Mouse (Mus musculus) heart, embryonic 15.5 days (tissue): Measurements from ENCODE around the gene Rbms3. TPM values are rescaled to one million over a fixed set of nuclear protein-coding genes. Genes with fewer than 3 reads are reported as not detected.

ENCODE experiments used
- ATAC-seq: fragments of 200-750 bp; cut with Nextera tagmentation; replicated peaks from 2 replicates; pipeline ENCODE4 v1.8.0; 2017; ENCODE audit warnings: low read depth, moderate TSS enrichment; ENCODE audit not compliant: insufficient number of reproducible peaks, insufficient read depth, low FRiP score
- H3K27ac ChIP-seq: fragments of 300-500 bp; sonication (generic); 2 replicates; pipeline ENCODE4 v1.5.1; 2015; ENCODE audit warnings: mild to moderate bottlenecking, inconsistent platforms
- H3K27me3 ChIP-seq: fragments of 300-500 bp; sonication (generic); 2 replicates; pipeline ENCODE4 v1.6.1; 2015; ENCODE audit warnings: inconsistent platforms
- H3K36me3 ChIP-seq: fragments of 300-500 bp; sonication (generic); 2 replicates; pipeline ENCODE4 v1.6.1; 2015; ENCODE audit warnings: mild to moderate bottlenecking, inconsistent platforms
- H3K4me1 ChIP-seq: fragments of 300-500 bp; sonication (generic); replicated peaks from 2 replicates; pipeline ENCODE4 v1.6.1; 2015; ENCODE audit warnings: inconsistent platforms
- H3K4me2 ChIP-seq: fragments of 300-500 bp; sonication (generic); 2 replicates; pipeline ENCODE4 v1.6.1; 2015; ENCODE audit warnings: inconsistent platforms, mild to moderate bottlenecking, moderate library complexity
- H3K4me3 ChIP-seq: fragments of 300-500 bp; sonication (generic); 2 replicates; pipeline ENCODE4 v1.5.1; 2015; ENCODE audit warnings: mild to moderate bottlenecking, inconsistent platforms
- H3K9ac ChIP-seq: fragments of 300-500 bp; sonication (generic); 2 replicates; pipeline ENCODE4 v1.6.1; 2015; ENCODE audit warnings: mild to moderate bottlenecking, inconsistent platforms
- H3K9me3 ChIP-seq: fragments of 300-500 bp; sonication (generic); replicated peaks from 2 replicates; pipeline ENCODE4 v1.6.1; 2016; ENCODE audit warnings: inconsistent platforms
- WGBS: fragments of 180-500 bp; shearing (Covaris S2); methylation state at CpG from one replicate; pipeline ENCODE4 v1.1.7; 2015; ENCODE audit warnings: mixed read lengths; 5-methylcytosine and 5-hydroxymethylcytosine counted together
- polyA plus RNA-seq: library from polyadenylated mRNA; unstranded; fragments of >200 nt; fragmentation: Nextera tagmentation; extraction: Ambion mirVana; gene quantifications from 2 replicates; pipeline ENCODE4 v1.2.1, GENCODE M21; 2015

The Rbms3 gene
- polyA plus RNA-seq, 1 experiment from 2014 or later = 36.5 TPM

DNA sequence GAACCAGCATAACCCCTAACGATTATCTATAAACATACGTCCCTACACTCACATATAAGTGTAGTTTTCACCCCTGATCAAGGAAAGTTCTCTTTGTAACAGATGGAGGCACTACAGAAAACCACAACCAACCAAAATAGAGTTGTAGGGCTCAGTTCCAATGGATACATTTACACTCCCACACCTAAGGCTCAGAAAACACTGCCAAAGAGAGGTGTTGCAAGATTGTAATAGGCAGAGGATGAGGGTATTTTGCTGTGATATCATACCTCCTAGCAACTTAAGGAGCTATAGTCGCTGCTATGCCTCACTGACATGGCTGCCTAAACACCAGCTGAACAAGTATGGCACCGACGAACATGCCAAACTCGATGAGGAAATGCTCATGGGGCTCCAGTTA is 44.4 kb downstream of the Rbms3 start:
- Histone ChIP-seq H3K9ac (no peak overlapping the region), H3K4me1 (no peaks in the 10 kb centered on the region), H3K27ac (no peak overlapping the region), H3K27me3 (no peaks in the 10 kb centered on the region), H3K4me3 (no peak overlapping the region), H3K4me2 (no peak overlapping the region), H3K36me3 (no peaks in the 10 kb centered on the region), H3K9me3 (no peaks in the 10 kb centered on the region)
- ATAC-seq = no peak
- WGBS = 85% methylated on average over 6 of the region's 6 CpGs

DNA sequence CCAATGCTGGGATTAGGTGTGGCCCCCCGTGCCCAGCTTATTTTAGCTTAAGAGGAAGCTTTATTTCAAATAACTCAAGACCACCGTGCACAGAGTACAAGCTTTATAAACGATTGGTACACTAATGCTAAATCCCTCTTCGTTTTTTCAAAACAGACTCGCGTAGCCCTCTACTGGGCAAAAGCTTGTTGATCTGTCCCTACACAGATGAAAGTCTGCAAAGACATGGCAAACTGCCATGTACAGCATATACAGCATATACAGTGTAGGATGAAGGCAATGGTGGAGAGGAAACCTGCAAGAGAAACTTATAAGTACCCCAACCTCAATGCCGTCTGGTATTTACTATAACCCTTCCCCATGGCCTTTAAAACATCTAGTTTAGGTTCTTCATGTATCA is 46.1 kb downstream of the Rbms3 start:
- Histone ChIP-seq H3K4me1 (no peaks in the 10 kb centered on the region), H3K27me3 (no peaks in the 10 kb centered on the region), H3K4me2 (no peak overlapping the region), H3K9me3 (no peaks in the 10 kb centered on the region), H3K36me3 (no peaks in the 10 kb centered on the region), H3K9ac (no peak overlapping the region), H3K4me3 (no peak overlapping the region), H3K27ac (no peak overlapping the region)
- 53% methylated on average over 7 of the region's 7 CpGs for WGBS
- ATAC-seq = no peak

DNA sequence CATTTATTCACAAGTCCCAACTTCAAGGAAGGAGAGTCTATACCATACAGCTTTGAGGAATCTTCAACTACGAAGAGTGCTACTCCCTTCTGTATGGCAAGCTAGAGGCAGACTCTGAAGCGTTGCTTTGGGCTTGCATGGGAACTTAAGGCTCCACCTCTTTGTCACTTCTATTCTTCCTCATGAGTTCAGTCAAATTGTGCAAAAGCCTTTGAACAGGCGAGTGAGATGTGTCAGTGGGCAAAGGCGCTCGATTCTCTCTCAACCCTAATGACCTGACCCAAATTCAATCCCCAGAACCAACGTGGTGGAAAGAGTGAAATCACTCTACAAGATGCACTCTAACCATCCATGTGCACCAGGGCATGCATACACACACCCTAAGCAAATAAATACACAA is 47.1 kb downstream of the Rbms3 start:
- Histone ChIP-seq H3K9me3 (no peaks in the 10 kb centered on the region), H3K4me3 (no peak overlapping the region), H3K36me3 (no peaks in the 10 kb centered on the region), H3K27me3 (no peaks in the 10 kb centered on the region), H3K9ac (no peak overlapping the region), H3K4me1 (no peaks in the 10 kb centered on the region), H3K27ac (no peak overlapping the region), H3K4me2 (no peak overlapping the region)
- ATAC-seq = no peak
- 78% methylated on average over 6 of the region's 6 CpGs for WGBS

DNA sequence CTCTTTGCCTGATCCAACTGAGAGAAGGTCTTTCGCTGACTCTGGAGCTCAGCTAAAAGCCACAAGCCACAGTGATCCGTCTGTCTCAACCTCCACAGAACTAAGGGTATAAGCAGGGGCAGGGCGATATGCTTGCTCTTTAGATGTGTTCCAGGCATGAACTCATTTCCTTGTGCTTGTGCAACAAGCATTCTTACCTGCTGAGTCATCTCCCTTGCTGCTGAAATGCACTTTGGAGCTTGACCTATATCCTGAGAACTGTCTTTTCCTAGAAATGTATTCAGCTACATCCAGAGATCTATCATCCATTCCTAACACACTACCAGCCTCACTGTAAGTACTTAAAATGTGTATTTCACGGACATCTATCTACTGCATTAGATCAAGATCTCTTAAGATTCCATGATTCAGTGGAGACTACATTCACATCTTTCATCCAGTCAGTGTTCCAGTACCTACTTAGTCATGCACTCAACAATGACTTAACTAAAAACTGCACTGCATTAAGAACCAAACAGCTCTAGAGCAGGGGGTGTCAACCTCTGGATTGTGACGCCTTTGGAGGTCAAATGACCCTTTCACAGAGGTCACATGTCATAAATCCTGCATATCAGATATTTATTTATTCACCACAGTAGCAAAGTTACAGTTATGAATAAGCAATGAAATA is 58.4 kb downstream of the Rbms3 start:
- Histone ChIP-seq H3K4me1 (0 out of 2 replicates have a peak, but pooled peaks cover 3% of the 10 kb centered on the region), H3K4me3 (no peak overlapping the region), H3K9ac (no peak overlapping the region), H3K27ac (0 out of 2 replicates have a peak overlapping the region, but pooled peaks have one; percentile 0), H3K9me3 (no peaks in the 10 kb centered on the region), H3K36me3 (no peaks in the 10 kb centered on the region), H3K27me3 (no peaks in the 10 kb centered on the region), H3K4me2 (no peak overlapping the region)
- WGBS = 49% methylated on average over 5 of the region's 5 CpGs
- no peak for ATAC-seq

DNA sequence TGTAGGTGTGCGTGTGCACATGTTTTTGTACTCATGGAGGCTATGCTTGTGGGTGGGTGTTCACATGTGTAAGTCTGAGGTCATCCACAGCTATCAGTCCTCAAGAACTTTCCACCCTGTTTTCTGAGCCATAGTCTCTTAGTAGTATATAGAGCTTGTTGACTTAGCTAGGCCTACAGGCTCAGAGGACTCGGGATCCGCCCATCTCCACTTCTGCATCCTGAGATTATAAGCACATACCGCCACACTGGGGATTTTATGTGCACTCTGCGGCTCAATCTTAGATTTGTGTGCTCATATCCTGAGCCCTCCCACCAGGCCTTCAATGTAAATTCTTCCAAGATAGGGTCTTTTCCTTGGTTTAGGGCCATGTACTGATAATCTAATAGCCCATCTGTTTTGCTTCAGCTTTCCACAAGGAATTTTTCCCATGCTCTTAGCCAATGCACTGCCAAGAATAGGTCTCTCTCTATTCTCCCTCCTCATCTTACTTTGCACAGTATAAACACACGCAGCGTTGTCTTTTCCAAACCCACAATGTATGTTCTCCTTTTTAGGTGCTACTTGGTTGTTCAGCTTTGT is 59.4 kb downstream of the Rbms3 start:
- no peak overlapping the region for H3K4me3 ChIP-seq
- 0 out of 2 replicates have a peak, but pooled peaks cover 3% of the 10 kb centered on the region for H3K4me1 ChIP-seq
- ATAC-seq = 0 out of 2 replicates have a peak, but pooled peaks have one; percentile 14
- H3K27ac ChIP-seq = 0 out of 2 replicates have a peak overlapping the region, but pooled peaks have one; percentile 0
- no peak overlapping the region for H3K4me2 ChIP-seq
- H3K27me3 ChIP-seq = no peaks in the 10 kb centered on the region
- WGBS = 67% methylated on average over 7 of the region's 7 CpGs
- no peaks in the 10 kb centered on the region for H3K9me3 ChIP-seq
- H3K9ac ChIP-seq = no peak overlapping the region
- H3K36me3 ChIP-seq = no peaks in the 10 kb centered on the region

DNA sequence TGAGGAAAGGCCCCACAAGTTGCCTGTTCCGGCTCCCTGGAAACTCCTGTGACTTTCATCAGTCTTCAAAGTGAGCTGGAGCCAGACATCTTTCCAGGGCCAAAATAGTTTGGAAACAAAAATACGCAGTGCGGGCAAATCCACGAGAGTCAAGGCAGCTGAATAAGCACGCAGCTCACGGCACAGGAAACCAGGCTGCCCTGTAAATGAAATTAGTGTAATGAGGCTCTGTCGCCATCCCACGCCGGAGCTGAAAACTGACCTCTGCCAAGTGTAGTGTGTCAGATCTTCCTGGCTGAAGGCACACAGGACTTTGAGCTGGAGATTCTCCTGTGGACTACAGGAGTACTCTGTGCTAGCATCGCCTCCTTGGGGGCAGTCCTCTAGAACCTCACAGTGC is 63.4 kb downstream of the Rbms3 start:
- H3K9me3 ChIP-seq = no peaks in the 10 kb centered on the region
- no peak for ATAC-seq
- WGBS = 47% methylated on average over 10 of the region's 10 CpGs
- H3K4me1 ChIP-seq = 0 out of 2 replicates have a peak, but pooled peaks cover 3% of the 10 kb centered on the region
- H3K4me3 ChIP-seq = no peak overlapping the region
- no peaks in the 10 kb centered on the region for H3K27me3 ChIP-seq
- H3K36me3 ChIP-seq = no peaks in the 10 kb centered on the region
- no peak overlapping the region for H3K4me2 ChIP-seq
- no peak overlapping the region for H3K27ac ChIP-seq
- H3K9ac ChIP-seq = no peak overlapping the region

DNA sequence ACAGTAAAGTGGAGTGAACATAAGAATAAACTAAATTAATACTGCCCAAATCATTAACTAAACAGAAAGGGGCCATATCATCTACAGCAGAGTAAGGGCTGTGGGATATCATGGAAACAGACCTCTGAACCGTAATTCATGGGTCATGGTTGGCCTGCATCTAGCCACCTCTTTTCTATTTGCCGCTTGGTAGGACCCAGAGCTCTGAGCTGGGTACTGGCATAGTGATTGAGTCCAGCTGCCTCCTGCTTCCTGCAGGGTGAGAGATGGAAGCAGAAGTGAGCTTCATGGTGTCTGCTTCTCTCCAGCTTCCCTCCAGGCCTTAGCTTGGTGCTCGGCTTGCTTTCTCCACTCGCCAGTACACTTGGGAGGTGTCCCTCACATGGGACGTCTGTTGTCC is 71.2 kb downstream of the Rbms3 start:
- Histone ChIP-seq H3K4me1 (no peaks in the 10 kb centered on the region), H3K9me3 (no peaks in the 10 kb centered on the region), H3K4me2 (no peak overlapping the region), H3K4me3 (no peak overlapping the region), H3K27me3 (no peaks in the 10 kb centered on the region), H3K36me3 (no peaks in the 10 kb centered on the region), H3K27ac (no peak overlapping the region), H3K9ac (no peak overlapping the region)
- ATAC-seq = no peak
- WGBS = 86% methylated on average over 5 of the region's 5 CpGs

DNA sequence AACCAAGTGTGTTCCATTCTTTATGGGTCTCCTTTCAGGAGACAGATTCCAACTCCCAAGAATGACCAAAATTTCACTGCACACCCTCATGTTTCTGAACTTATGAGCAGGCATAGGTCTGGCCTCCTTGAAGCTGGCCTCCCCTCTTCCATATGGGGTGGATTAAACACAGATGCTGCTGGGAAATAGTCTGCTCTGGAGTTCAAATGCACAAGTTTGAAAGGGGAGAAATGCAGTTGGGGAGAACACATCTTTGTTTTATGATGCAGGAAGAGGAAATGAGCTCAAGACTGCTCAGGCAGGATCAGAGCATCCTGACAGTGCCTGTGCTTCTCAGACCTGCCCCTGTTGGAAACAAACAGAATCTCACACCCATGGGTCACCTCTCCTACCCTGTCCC is 75.4 kb downstream of the Rbms3 start:
- no peak overlapping the region for H3K27ac ChIP-seq
- H3K27me3 ChIP-seq = no peaks in the 10 kb centered on the region
- H3K4me1 ChIP-seq = no peaks in the 10 kb centered on the region
- no peak overlapping the region for H3K4me3 ChIP-seq
- H3K9ac ChIP-seq = no peak overlapping the region
- H3K4me2 ChIP-seq = no peak overlapping the region
- no peak for ATAC-seq
- H3K36me3 ChIP-seq = no peaks in the 10 kb centered on the region
- no peaks in the 10 kb centered on the region for H3K9me3 ChIP-seq

DNA sequence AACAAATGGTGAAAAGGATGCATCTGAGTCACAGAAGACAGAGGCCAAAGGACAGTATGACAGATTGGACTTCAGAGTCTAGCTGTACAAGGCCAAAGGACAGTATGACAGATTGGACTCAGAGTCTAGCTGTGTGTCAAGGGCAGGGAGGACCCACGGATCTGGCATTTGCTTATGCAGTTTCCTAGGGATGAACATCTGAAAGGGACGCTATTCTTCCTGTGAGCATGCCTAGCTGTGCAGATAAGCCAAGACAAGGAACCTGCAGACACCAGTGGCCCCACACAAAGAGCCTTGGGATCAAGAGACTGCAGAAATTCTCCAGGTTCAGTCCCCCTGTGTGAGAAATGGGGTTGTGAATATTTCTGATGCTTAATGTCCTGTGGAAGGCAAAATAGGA is 100.4 kb downstream of the Rbms3 start:
- no peak overlapping the region for H3K4me3 ChIP-seq
- H3K9ac ChIP-seq = no peak overlapping the region
- no peaks in the 10 kb centered on the region for H3K4me1 ChIP-seq
- no peak overlapping the region for H3K27ac ChIP-seq
- ATAC-seq = no peak
- H3K9me3 ChIP-seq = no peaks in the 10 kb centered on the region
- H3K36me3 ChIP-seq = no peaks in the 10 kb centered on the region
- H3K4me2 ChIP-seq = no peak overlapping the region
- 67% methylated on average over 2 of the region's 2 CpGs for WGBS
- H3K27me3 ChIP-seq = no peaks in the 10 kb centered on the region

DNA sequence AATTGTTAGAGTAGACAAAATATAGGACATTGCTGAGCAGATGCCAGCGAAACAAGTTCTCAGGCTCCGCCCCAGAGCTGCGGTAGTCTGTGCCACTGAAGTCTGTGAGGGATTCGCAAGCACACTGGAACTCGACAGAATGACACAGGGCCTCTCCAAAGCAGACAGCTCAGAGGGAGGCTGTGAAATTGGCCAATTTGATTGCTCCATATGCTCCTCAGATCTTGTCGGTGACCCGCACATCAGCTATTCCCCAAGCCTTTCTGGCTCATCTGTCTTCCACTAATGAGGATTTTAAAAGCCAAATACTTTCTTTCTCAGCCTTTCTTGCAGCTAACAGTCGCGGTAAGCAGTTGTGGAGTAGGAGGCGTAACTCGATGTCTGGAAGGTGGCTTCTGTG is 120.8 kb downstream of the Rbms3 start:
- Histone ChIP-seq H3K9me3 (no peaks in the 10 kb centered on the region), H3K36me3 (no peaks in the 10 kb centered on the region), H3K4me1 (no peaks in the 10 kb centered on the region), H3K27me3 (no peaks in the 10 kb centered on the region), H3K4me2 (no peak overlapping the region), H3K4me3 (no peak overlapping the region), H3K9ac (no peak overlapping the region), H3K27ac (no peak overlapping the region)
- no peak for ATAC-seq
- 79% methylated on average over 11 of the region's 11 CpGs for WGBS

DNA sequence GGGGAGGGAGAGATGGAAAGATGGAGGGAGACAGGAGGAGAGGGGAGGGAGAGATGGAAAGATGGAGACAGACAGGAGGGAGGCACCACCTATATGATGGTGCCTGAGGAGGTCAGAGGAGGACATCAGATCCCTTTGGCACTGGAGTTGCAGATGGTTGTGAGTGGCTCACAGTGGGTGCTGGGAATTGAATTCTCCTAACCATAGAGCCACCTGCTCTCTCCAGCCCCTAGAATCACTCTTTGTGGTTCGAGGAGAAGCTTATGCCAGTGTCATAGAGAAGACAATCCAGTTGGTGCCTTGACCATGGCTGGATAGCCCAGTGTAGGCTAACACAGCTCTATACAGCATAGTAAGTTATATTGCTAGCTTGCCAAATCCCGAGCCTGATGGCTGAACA is 137.8 kb downstream of the Rbms3 start:
- Histone ChIP-seq H3K36me3 (no peaks in the 10 kb centered on the region), H3K27me3 (no peaks in the 10 kb centered on the region), H3K9ac (no peak overlapping the region), H3K4me2 (no peak overlapping the region), H3K27ac (no peak overlapping the region), H3K9me3 (no peaks in the 10 kb centered on the region), H3K4me3 (no peak overlapping the region), H3K4me1 (no peaks in the 10 kb centered on the region)
- WGBS = 68% methylated on average over 2 of the region's 2 CpGs
- ATAC-seq = no peak

DNA sequence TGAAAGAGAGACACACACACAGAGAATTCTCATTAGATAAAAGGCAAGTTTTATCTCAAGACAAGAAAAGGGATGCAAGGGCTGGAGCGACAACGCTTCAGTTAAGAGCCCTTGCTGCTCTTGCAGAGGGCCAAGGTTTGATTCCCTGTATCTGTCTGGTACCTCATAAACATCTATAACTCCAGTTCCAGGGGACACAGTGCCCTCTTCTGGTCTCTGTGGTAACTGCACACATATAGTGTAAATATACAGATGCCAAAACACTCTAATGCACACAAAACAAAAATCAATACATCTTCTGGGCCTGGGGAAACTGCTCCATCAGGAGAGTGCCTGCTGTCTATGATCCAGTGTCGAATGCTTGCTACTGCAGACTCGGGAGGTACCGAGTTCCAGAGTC is 145.3 kb downstream of the Rbms3 start:
- 86% methylated on average over 5 of the region's 5 CpGs for WGBS
- Histone ChIP-seq H3K36me3 (no peaks in the 10 kb centered on the region), H3K4me1 (no peaks in the 10 kb centered on the region), H3K9me3 (no peaks in the 10 kb centered on the region), H3K27me3 (no peaks in the 10 kb centered on the region), H3K27ac (no peak overlapping the region), H3K4me3 (no peak overlapping the region), H3K4me2 (no peak overlapping the region), H3K9ac (no peak overlapping the region)
- no peak for ATAC-seq
